Mouse (Mus musculus) testis, adult 2 months (tissue): ENCODE data around the gene Umodl1.

ENCODE experiments used
- CTCF ChIP-seq: fragments of 200-500 bp; IDR thresholded peaks from 2 replicates; pipeline ENCODE4 v1.5.1; 2012; ENCODE audit warnings: low read depth, mild to moderate bottlenecking, inconsistent platforms, low read length, moderate library complexity; ENCODE audit not compliant: control insufficient read depth, insufficient read depth, insufficient replicate concordance
- POLR2A ChIP-seq: fragments of 200-500 bp; IDR thresholded peaks from 2 replicates; pipeline ENCODE4 v1.6.1; 2012; ENCODE audit warnings: low read depth, mild to moderate bottlenecking, inconsistent platforms, low read length, moderate library complexity; ENCODE audit not compliant: control insufficient read depth

- TF ChIP-seq CTCF, result no peak
- no peak for TF ChIP-seq POLR2A
These were observed 54.0 kb downstream of the Umodl1 start for GRCm38 (mm10) chr17:31008416-31008815.
